Mouse (Mus musculus) liver, embryonic 16.5 days (tissue): ENCODE results near the gene Mypop. TPM values are rescaled to one million over a fixed set of nuclear protein-coding genes. Genes with fewer than 3 reads are reported as not detected.

ENCODE experiments used
- ATAC-seq: fragments of 200-750 bp; cut with Nextera tagmentation; 2 replicates; pipeline ENCODE4 v1.8.0; 2017; ENCODE audit warnings: low read depth, mild to moderate bottlenecking, moderate number of reproducible peaks, moderate library complexity
- H3K27ac ChIP-seq: fragments of 300-500 bp; sonication (generic); 2 replicates; pipeline ENCODE4 v1.5.1; 2014; ENCODE audit warnings: mild to moderate bottlenecking, low read length
- H3K27me3 ChIP-seq: fragments of 300-500 bp; sonication (generic); 2 replicates; pipeline ENCODE4 v1.6.1; 2014; ENCODE audit warnings: low read depth, low read length, mixed read lengths; ENCODE audit not compliant: control insufficient read depth, insufficient read depth
- H3K36me3 ChIP-seq: fragments of 300-500 bp; sonication (generic); 2 replicates; pipeline ENCODE4 v1.6.1; 2014; ENCODE audit warnings: mild to moderate bottlenecking; ENCODE audit not compliant: control insufficient read depth, insufficient read depth
- H3K4me1 ChIP-seq: fragments of 300-500 bp; sonication (generic); 2 replicates; pipeline ENCODE4 v1.6.1; 2014; ENCODE audit warnings: low read depth, low read length, mixed read lengths; ENCODE audit not compliant: control insufficient read depth
- H3K4me2 ChIP-seq: fragments of 300-500 bp; sonication (generic); 2 replicates; pipeline ENCODE4 v1.6.1; 2014; ENCODE audit warnings: low read depth, low read length, mixed read lengths
- H3K4me3 ChIP-seq: fragments of 300-500 bp; sonication (generic); 2 replicates; pipeline ENCODE4 v1.5.1; 2014; ENCODE audit warnings: low read depth, mild to moderate bottlenecking, low read length
- H3K9ac ChIP-seq: fragments of 300-500 bp; sonication (generic); 2 replicates; pipeline ENCODE4 v1.6.1; 2014; ENCODE audit warnings: low read depth, low read length
- H3K9me3 ChIP-seq: fragments of 300-500 bp; sonication (generic); replicated peaks from 2 replicates; pipeline ENCODE4 v1.6.1; 2016; ENCODE audit warnings: low read length; ENCODE audit not compliant: control insufficient read depth
- WGBS: fragments of 180-500 bp; shearing (Covaris S2); extraction: QIAGEN DNeasy Blood & Tissue Kit; methylation state at CpG from one replicate; pipeline ENCODE4 v1.1.7; 2014; ENCODE audit not compliant: insufficient replicate concordance; 5-methylcytosine and 5-hydroxymethylcytosine counted together
- polyA plus RNA-seq: library from polyadenylated mRNA; unstranded; fragments of >200 nt; fragmentation: Nextera tagmentation; extraction: Ambion mirVana; gene quantifications from 2 replicates; pipeline ENCODE4 v1.2.1, GENCODE M21; 2015

Mypop gene
- polyA plus RNA-seq, 1 experiment from 2014 or later: 0.48 TPM

GRCm38 (mm10) chr7:19006476-19006875 is 15.4 kb downstream of the Mypop start:
- Histone ChIP-seq H3K4me1 (peaks cover 49% of the 10 kb centered on the region), H3K27ac (peak overlapping the region; percentile 21), H3K9ac (no peak overlapping the region), H3K4me3 (peak overlapping the region; percentile 84; the same call in 1 of the 2 replicates), H3K9me3 (no peaks in the 10 kb centered on the region), H3K27me3 (no peaks in the 10 kb centered on the region), H3K36me3 (peaks cover 5% of the 10 kb centered on the region), H3K4me2 (peak overlapping the region; percentile 99; the same call in 1 of the 2 replicates)
- no peak for ATAC-seq
- 4% methylated on average over 12 of the region's 12 CpGs for WGBS

DNA sequence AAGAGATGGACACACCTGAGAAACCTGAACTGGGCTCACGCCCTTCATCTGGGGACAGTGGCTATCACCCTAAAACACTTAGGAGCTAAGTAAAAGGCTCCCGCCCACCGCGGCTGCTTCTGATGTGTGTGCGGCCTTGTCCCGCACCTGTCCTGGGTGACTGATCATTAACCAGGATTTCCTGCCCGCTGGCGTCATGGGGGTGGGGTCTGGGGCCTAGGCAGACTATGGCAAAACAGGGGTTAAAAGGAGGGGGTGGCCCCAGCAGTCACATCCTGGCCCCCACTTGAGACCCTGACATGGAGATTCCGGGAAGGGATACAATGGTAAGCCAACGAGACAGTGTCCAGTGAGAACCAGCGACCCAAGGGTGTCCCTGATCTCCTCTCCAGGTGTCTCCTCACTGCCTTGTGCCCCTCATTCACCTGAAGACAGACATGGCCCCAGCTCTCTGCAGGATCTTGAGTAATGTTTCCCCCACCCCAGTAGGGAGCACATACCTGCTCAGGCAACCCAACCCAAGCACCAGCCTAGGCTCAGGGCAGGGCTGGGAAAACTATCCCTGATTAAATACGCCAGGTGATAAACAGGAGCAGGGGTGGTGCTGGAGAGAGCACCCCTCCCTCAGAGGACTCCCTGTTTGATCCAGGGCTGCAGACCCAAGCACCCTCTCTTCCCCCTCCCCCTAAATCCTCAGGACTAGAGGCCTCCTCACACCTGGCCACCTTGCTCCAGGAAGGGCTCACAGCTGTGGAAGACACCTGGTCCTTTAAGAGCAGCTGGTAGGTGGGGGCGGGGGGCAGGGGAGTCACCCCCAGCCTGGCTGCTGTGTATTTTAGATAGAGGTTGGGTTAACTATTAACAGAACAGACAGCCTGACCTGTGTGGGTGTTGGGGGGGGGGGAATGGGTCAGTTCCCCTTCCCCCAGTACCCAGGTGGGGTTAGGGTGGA is 16.3 kb downstream of the Mypop start:
- H3K36me3 ChIP-seq: peaks cover 5% of the 10 kb centered on the region
- ATAC-seq: peak; percentile 32
- peaks cover 46% of the 10 kb centered on the region for H3K4me1 ChIP-seq
- no peak overlapping the region for H3K9ac ChIP-seq
- 0 out of 2 replicates have a peak, but pooled peaks cover 3% of the 10 kb centered on the region for H3K27me3 ChIP-seq
- H3K9me3 ChIP-seq: no peaks in the 10 kb centered on the region
- 62% methylated on average over 13 of the region's 13 CpGs for WGBS
- H3K27ac ChIP-seq: peak overlapping the region; percentile 76
- peak overlapping the region; percentile 24; the same call in 1 of the 2 replicates for H3K4me2 ChIP-seq
- H3K4me3 ChIP-seq: peak overlapping the region; percentile 11; the same call in 1 of the 2 replicates

DNA sequence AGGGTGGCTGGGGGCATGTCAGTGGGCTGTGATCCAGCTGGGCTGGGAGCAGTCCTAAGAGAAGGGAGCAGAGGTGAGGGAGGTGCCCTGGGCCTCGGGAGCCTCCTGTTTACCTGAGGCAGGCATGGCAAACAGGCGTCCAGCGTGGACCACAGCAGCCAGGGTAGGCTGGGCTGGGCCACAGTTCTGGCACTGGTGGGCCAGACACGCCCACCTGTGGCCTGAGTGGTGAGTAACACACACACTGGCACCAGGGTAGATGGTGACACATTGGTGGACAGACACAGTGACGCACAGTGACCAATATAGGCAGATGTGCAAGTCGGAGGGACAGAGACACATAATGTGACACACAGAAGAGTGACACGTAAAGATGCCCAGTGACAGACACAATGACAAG is 19.5 kb downstream of the Mypop start:
- peak; percentile 13 for ATAC-seq
- Histone ChIP-seq H3K4me3 (no peak overlapping the region), H3K9ac (no peak overlapping the region), H3K9me3 (no peaks in the 10 kb centered on the region), H3K27ac (peak overlapping the region; percentile 4; the same call in 1 of the 2 replicates), H3K4me1 (peaks cover 22% of the 10 kb centered on the region), H3K27me3 (0 out of 2 replicates have a peak, but pooled peaks cover 3% of the 10 kb centered on the region), H3K4me2 (no peak overlapping the region), H3K36me3 (peaks cover 4% of the 10 kb centered on the region)
- WGBS: 56% methylated on average over 7 of the region's 7 CpGs

GRCm38 (mm10) chr7:19012025-19012621 is 21.1 kb downstream of the Mypop start:
- Histone ChIP-seq H3K27me3 (0 out of 2 replicates have a peak, but pooled peaks cover 3% of the 10 kb centered on the region), H3K4me3 (peak overlapping the region; percentile 39), H3K4me2 (peak overlapping the region; percentile 54), H3K9ac (peak overlapping the region; percentile 50), H3K27ac (peak overlapping the region; percentile 79), H3K36me3 (no peaks in the 10 kb centered on the region), H3K4me1 (peaks cover 12% of the 10 kb centered on the region), H3K9me3 (no peaks in the 10 kb centered on the region)
- ATAC-seq: peak; percentile 43
- 2% methylated on average over 31 of the region's 31 CpGs for WGBS

GRCm38 (mm10) chr7:19012882-19013281 is 21.8 kb downstream of the Mypop start:
- WGBS: 39% methylated on average over 2 of the region's 2 CpGs
- Histone ChIP-seq H3K36me3 (no peaks in the 10 kb centered on the region), H3K27ac (peak overlapping the region; percentile 79), H3K9ac (no peak overlapping the region; the same call in 1 of the 2 replicates), H3K27me3 (0 out of 2 replicates have a peak, but pooled peaks cover 3% of the 10 kb centered on the region), H3K4me3 (no peak overlapping the region), H3K9me3 (no peaks in the 10 kb centered on the region), H3K4me1 (peaks cover 12% of the 10 kb centered on the region), H3K4me2 (peak overlapping the region; percentile 54)
- ATAC-seq: peak; percentile 63

- no peak for ATAC-seq
- H3K9me3 ChIP-seq: no peaks in the 10 kb centered on the region
- no peak overlapping the region for H3K27ac ChIP-seq
- H3K36me3 ChIP-seq: no peaks in the 10 kb centered on the region
- peaks cover 10% of the 10 kb centered on the region; the same call in 1 of the 2 replicates for H3K4me1 ChIP-seq
- 0 out of 2 replicates have a peak, but pooled peaks cover 5% of the 10 kb centered on the region for H3K27me3 ChIP-seq
- H3K9ac ChIP-seq: no peak overlapping the region
- H3K4me3 ChIP-seq: no peak overlapping the region
- 60% methylated on average over 15 of the region's 15 CpGs for WGBS
- no peak overlapping the region for H3K4me2 ChIP-seq
Observed at GRCm38 (mm10) chr7:19014452-19014851, 23.4 kb downstream of the Mypop start.

DNA sequence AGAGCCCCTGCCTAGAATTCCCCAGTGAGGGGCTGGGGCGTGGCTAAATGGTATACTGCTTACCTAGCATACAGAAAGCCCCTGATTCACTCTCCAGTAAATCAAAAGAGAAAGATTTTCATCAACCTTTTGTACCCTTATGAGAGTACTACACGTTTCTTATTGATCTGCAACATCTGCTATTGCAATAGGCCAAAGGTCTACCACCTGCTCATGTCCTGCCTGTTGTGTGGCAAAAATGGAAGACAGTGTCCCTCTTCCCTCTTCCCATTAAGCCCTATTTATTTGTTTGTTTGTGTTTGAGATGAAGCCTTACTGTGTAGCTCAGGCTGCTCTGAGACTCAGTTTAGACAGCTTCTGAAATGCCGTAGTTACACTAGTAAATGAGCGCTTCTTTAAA is 25.0 kb downstream of the Mypop start:
- Histone ChIP-seq H3K4me3 (no peak overlapping the region), H3K36me3 (no peaks in the 10 kb centered on the region), H3K27ac (peak overlapping the region; percentile 46; the same call in 1 of the 2 replicates), H3K4me2 (no peak overlapping the region), H3K27me3 (peaks cover 13% of the 10 kb centered on the region), H3K4me1 (peaks cover 5% of the 10 kb centered on the region; the same call in 1 of the 2 replicates), H3K9me3 (no peaks in the 10 kb centered on the region), H3K9ac (no peak overlapping the region)
- ATAC-seq: peak; percentile 24; the same call in 1 of the 2 replicates
- 69% methylated on average over 4 of the region's 4 CpGs for WGBS

- no peaks in the 10 kb centered on the region for H3K36me3 ChIP-seq
- no peak overlapping the region for H3K9ac ChIP-seq
- no peak overlapping the region for H3K4me3 ChIP-seq
- no peak overlapping the region for H3K27ac ChIP-seq
- peaks cover 29% of the 10 kb centered on the region for H3K27me3 ChIP-seq
- 72% methylated on average over 7 of the region's 7 CpGs for WGBS
- no peak for ATAC-seq
- H3K4me2 ChIP-seq: no peak overlapping the region
- no peaks in the 10 kb centered on the region for H3K9me3 ChIP-seq
- H3K4me1 ChIP-seq: no peaks in the 10 kb centered on the region
Observed at GRCm38 (mm10) chr7:19017909-19018308, 26.9 kb downstream of the Mypop start.
